Mouse (Mus musculus) lung, adult 2 months (tissue): ENCODE measurements around the gene Tceal9. TPM values are rescaled to one million over a fixed set of nuclear protein-coding genes. Genes with fewer than 3 reads are reported as not detected.
A peak's percentile ranks its signal among the peaks of the same experiment; 100 is the strongest.
"Not testable (repeated sequence)": the region's sequence is repeated elsewhere in the genome, so short reads cannot be mapped to it uniquely, and the experiment has no call there.

ENCODE experiments used
- DNase-seq: peaks from one replicate; pipeline ENCODE4 v3.0.0; 2022
- H3K4me1 ChIP-seq: fragments of 200-500 bp; 2 replicates; pipeline ENCODE4 v1.6.1; 2011; ENCODE audit warnings: low read length; ENCODE audit not compliant: control insufficient read depth, insufficient read depth
- H3K4me3 ChIP-seq: fragments of 200-500 bp; replicated peaks from 2 replicates; pipeline ENCODE3; 2011; ENCODE audit warnings: low read depth, mild to moderate bottlenecking, control low read depth, low read length; ENCODE audit errors: extremely low read depth
- CTCF ChIP-seq: fragments of 200-500 bp; IDR thresholded peaks from 2 replicates; pipeline ENCODE4 v1.5.1; 2011; ENCODE audit warnings: mild to moderate bottlenecking, low read length, control low read depth; ENCODE audit not compliant: insufficient read depth
- POLR2A ChIP-seq: fragments of 200-500 bp; IDR thresholded peaks from 2 replicates; pipeline ENCODE4 v1.6.1; 2011; ENCODE audit warnings: low read depth, mild to moderate bottlenecking, control low read depth, low read length, borderline replicate concordance; ENCODE audit errors: extremely low read depth
- WGBS: fragments of 180-500 bp; shearing (Covaris S2); methylation state at CpG from one replicate; pipeline ENCODE4 v1.1.7; 2018; 5-methylcytosine and 5-hydroxymethylcytosine counted together
- polyA plus RNA-seq: library from polyadenylated mRNA; depleted of rRNA; stranded (reverse); fragments of >200 nt; gene quantifications from 2 replicates; pipeline ENCODE4 v1.2.3, GENCODE M21; 2012; rRNA removed

Tceal9 gene
- 13.9 and 30.9 TPM in 2 replicates for polyA plus RNA-seq

DNA sequence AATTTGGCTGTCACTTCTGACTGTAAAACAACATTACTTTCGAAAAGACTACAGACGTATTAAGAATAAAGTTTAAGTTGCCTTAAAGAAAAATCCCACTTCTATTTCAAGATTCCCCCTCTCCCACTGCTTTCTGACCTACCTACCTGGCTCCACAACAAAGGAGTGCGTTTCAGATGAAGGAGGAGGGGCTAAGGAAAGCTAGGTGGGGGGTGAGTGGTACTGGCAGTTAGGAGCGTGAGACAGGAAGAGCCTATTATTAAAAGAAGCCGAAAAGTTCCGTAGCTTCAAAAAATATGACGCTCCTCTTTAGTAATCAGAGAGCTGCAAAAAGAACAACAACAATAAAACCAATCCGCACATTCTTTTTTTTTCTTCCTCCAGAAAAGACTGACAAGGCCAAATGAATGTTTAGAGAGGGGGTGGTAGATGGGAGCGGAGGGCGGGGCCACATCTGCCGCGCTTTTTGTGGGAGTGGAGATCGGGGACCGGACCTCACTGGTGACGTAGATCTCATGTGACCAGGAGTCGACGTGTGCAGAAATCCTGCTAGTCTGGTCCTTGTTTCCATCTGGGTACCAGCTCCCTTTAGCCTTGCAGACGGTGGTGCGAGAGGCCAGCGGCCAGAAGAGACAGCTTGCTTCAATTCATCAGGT lies at the start of gene Tceal9:
TSS of gene Tceal9 (plus strand) at position 506 of the 656 bp plus-strand sequence.
- H3K4me3 ChIP-seq = peak within 1 kb of the TSS; percentile 90
- 37% methylated on average over 20 of the region's 20 CpGs for WGBS
- TF ChIP-seq CTCF = no peak
- peak; percentile 83; the same call in 1 of the 2 replicates for TF ChIP-seq POLR2A
- peak; percentile 66 for DNase-seq
- no peaks in the 10 kb centered on the region; the same call in 1 of the 2 replicates for H3K4me1 ChIP-seq

DNA sequence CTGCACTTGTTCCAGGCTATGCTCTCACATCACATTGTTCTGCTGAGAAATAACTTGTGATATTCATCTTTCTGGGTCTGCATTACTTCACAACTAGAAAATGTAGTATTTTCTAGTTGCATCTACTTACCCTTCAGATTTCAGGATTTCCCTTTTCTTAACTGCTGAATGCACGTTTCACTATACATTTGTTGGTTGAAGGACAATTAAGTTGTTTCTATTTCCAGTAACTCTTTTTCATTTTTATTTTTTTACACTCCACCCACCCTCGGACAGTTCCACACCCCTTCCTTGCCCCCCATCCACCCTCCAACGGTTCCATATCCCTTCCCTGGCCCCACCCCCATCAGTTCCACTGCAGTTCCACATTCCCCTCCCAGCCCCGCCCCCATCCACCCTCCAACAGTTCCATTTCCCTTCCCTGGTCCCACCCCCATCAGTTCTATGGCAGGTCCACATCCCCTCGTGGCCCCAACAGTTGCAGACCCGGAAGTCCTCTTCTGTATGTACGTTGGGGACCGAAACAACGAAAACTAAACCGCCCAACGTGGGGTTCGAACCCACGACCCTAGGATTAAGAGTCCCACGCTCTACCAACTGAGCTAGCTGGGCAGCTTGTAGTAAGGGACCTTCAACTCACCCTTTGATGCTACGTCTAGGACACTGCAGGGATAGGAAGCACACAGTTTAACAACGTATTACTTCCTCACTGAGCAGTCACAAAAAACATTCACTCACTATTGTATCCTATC lies 49.5 kb upstream of the Tceal9 start:
- Histone ChIP-seq H3K4me3 (no peak overlapping the region), H3K4me1 (no peaks in the 10 kb centered on the region)
- WGBS = 73% methylated on average over 16 of the region's 16 CpGs
- DNase-seq = no peak
- no peak for TF ChIP-seq POLR2A
- TF ChIP-seq CTCF = no peak

DNA sequence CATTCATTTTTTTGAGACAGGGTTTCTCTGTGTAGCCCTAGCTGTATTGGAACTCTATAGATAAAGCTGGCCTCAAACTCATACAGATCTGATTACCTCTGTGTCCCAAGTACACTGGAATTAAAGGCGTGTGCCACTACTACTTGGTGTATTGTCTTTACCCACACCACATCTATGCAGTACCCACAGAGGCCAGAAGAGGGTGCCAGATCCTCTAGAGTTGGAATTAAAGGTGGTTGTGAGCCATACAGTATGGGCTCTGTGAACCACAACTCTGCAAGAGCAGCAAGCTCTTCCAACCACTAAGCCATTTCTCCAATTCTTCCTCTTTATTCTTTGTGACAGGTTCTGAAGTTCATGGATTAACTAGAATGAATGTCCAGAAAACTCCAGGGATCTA lies 48.0 kb upstream of the Tceal9 start:
- TF ChIP-seq POLR2A (no peak), CTCF (no peak)
- 58% methylated on average over 1 of the region's 1 CpGs for WGBS
- DNase-seq = peak; percentile 20
- Histone ChIP-seq H3K4me3 (no peak overlapping the region), H3K4me1 (no peaks in the 10 kb centered on the region)

DNA sequence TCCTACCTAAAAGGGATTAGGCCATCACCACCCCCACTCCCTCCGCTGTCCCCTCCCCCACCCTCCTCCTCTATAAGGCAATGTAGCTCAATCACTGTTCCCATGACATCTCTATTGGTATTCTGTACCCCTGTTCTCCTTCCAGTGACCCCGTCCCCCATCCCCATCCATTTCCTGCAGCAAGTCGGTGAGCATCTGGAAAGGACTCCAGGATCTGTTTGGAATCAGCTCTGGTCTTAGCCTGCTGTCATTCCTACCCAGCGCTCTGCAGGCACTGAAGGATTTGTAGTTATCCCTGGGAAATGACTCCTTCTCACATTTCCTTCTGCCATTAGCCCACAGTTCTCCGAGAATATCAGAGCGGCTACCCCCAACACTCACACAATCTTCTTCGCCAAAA lies 41.6 kb upstream of the Tceal9 start:
- no peaks in the 10 kb centered on the region for H3K4me1 ChIP-seq
- TF ChIP-seq POLR2A (no peak), CTCF (no peak)
- 42% methylated on average over 7 of the region's 7 CpGs for WGBS
- no peak overlapping the region for H3K4me3 ChIP-seq
- DNase-seq = no peak

DNA sequence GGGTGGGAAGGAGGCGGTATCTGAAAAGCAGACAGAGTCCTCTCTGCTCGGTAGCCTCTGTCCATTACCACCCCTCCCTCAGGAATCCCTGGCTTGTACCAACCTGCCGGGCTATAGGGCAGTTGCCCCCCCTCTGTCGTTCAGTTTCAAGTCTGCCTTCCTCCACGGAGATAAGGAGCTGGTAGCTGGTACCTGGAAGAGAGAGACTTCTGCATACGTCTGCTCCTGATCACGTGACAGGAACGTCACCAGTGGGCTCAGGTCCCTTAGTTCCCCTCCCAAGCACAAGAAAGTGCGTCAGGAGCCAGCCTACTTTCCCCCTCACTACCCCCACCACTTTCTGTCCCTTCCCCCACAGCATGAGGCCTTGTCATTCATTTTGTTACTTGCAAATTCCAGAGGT lies 41.2 kb upstream of the Tceal9 start, which contains the start of gene Tceal5:
TSS of gene Tceal5 (minus strand) at position 213 of the 403 bp plus-strand sequence.
- Histone ChIP-seq H3K4me1 (no peaks in the 10 kb centered on the region), H3K4me3 (peak within 1 kb of the TSS; percentile 1)
- 26% methylated on average over 9 of the region's 9 CpGs for WGBS
- TF ChIP-seq POLR2A (no peak), CTCF (no peak)
- peak; percentile 3 for DNase-seq

DNA sequence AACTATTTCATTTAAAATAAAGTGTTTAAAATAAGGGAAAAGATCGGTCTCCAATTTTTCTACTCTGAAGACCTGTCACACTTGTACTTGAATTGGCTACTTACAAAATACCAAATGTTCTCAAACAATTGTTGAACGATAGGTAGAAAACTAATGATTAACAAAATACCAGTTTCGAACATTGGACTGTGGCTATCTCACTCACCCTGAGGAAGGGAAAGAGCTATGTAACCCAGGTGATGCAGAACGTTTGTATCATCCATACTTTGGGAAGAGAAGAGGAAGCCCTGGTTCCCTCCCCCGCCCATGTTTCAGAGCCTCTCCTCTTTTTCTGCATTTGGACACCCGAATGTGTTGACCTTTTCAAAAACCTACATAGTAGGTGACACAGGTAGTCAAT lies 40.5 kb upstream of the Tceal9 start:
- TF ChIP-seq POLR2A (no peak), CTCF (no peak)
- H3K4me1 ChIP-seq = no peaks in the 10 kb centered on the region
- H3K4me3 ChIP-seq = no peak overlapping the region
- DNase-seq = no peak
- WGBS = 72% methylated on average over 6 of the region's 6 CpGs

DNA sequence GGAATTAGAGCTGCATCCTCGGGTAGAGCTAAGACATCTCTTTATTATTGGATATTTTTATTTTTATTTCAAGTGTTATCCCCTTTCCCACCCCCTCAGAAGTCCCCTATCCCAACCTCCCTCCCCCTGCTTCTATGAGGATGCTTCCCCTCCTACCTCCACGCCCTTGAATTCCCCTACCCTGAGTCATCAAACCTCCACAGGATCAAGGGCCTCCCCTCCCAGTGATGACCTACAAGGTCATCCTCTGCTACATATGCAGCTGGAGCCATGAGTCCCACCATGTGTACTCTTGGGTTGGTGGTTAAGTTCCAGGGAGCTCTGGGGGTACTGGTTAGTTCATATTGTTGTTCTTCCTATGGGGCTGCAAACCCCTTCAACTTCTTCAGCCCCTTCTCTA lies 31.5 kb upstream of the Tceal9 start:
- TF ChIP-seq POLR2A = no peak
- no peak for TF ChIP-seq CTCF
- DNase-seq = no peak
- Histone ChIP-seq H3K4me1 (no peaks in the 10 kb centered on the region), H3K4me3 (no peak overlapping the region)
- 61% methylated on average over 2 of the region's 2 CpGs for WGBS

DNA sequence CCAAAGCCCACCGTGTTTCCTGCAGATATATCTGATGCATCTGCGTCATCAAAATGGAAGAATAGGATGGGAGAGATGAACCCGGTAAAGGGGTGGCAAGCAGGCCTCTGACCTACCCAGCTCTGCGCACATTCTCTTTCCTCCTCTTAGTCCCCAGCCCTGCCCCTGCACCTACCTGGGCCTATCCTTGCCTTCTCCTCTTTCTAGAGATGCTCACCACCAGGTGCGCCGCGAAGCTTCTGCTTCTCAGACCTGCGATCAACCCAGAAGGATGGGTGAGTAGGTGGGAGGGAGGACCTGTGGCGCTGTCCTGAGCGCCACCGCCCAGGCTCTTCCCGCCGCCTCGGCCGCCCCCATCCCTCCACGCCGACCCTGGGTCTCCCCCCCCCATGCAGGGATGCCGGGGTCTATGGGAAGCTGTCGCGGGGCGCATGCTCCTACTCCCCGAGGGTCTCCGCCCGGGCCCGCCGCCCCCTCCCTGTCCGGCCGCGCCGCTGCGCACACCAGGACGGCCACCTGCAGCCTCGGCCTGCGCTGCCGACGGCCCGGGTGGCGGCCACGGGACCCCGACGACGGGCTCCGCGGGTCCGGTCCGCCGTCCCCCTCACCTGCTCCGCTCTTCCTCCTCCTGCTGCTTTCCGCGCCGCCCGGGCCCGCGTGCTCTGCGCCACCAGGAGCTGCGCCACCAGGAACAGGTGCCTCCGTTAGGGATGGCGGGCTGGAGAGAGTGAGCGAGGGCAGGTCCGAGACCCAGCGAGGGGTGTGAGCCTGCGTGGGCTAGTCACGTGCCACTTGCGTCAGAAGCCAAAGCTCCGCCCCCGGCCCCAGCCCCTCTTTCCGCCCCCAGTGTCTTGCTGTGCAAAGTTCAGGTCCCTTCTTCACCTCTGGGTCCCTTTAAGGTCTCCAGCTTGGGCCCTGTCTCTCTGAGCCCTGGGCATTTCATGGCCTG lies 29.9 kb upstream of the Tceal9 start, which contains the start of the genes Tceal7 and Bex1:
TSS of gene Tceal7 (plus strand) at position 51 of the 949 bp plus-strand sequence.
TSS of gene Bex1 (minus strand) at position 785 of the 949 bp plus-strand sequence.
- not testable (repeated sequence) for H3K4me3 ChIP-seq, H3K4me1 ChIP-seq, DNase-seq
- 42% methylated on average over 24 of the region's 67 CpGs for WGBS

DNA sequence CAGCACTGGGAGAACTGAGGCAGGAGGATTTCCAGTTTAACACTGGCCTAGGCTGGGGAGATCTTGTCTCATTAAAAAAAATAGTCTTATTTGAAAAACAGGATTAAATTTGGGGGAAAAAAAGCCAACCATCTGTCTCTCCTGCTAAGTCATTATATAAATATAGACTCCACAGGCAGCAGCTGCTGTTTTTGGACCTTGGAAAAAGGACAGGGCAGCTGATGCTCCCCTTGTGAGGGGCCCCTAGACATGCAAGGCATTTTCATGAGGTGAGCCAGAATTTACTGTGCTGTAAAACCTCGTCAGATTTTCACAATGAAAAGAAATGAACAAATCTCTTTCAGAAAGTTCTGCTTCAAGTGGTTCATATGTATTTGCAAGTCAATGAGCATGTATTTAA lies 28.6 kb upstream of the Tceal9 start:
- H3K4me3 ChIP-seq = no peak overlapping the region
- WGBS = 62% methylated on average over 1 of the region's 1 CpGs
- H3K4me1 ChIP-seq = no peaks in the 10 kb centered on the region
- no peak for TF ChIP-seq CTCF
- TF ChIP-seq POLR2A = no peak
- DNase-seq = no peak
